Mouse (Mus musculus): ENCODE results near the gene Dynll2.

GRCm38 (mm10) chr11:87984571-87984970, 2.8 kb downstream of the Dynll2 start:
- TF ChIP-seq CTCF (IDR thresholded peaks at IDR 0.05; ENCODE audit: low read depth, low read length) (no peak), POLR2A (IDR thresholded peaks at IDR 0.05; ENCODE audit: borderline replicate concordance, low read depth, low read length) (no peak)
